Mouse (Mus musculus): Measurements from ENCODE around the gene Pbx3. TPM values are rescaled to one million over a fixed set of nuclear protein-coding genes. Genes with fewer than 3 reads are reported as not detected.

Gene Pbx3
- polyA plus RNA-seq, 1 experiment from 2014 or later: 61.0 TPM

GRCm38 (mm10) chr2:34153336-34153735 is 219.6 kb downstream of the Pbx3 start:
- 0 out of 2 replicates have a peak, but pooled peaks cover 2% of the 10 kb centered on the region for H3K4me1 ChIP-seq
- no peak overlapping the region for H3K27ac ChIP-seq
- no peak overlapping the region for H3K4me3 ChIP-seq (replicated peaks)
- 75% methylated on average over 6 of the region's 6 CpGs for WGBS
- no peaks in the 10 kb centered on the region for H3K36me3 ChIP-seq (replicated peaks)
- ATAC-seq (ENCODE audit: low FRiP score): no peak
- H3K27me3 ChIP-seq: peaks cover 23% of the 10 kb centered on the region
- H3K9me3 ChIP-seq: no peaks in the 10 kb centered on the region
- no peak overlapping the region for H3K9ac ChIP-seq
- no peak overlapping the region for H3K4me2 ChIP-seq

- ATAC-seq (ENCODE audit: low FRiP score): no peak
- no peaks in the 10 kb centered on the region for H3K9me3 ChIP-seq
- no peak overlapping the region for H3K27ac ChIP-seq
- no peak overlapping the region for H3K9ac ChIP-seq
- H3K4me3 ChIP-seq (replicated peaks): no peak overlapping the region
- H3K27me3 ChIP-seq: peaks cover 13% of the 10 kb centered on the region
- H3K4me1 ChIP-seq: 0 out of 2 replicates have a peak, but pooled peaks cover 2% of the 10 kb centered on the region
- H3K36me3 ChIP-seq (replicated peaks): no peaks in the 10 kb centered on the region
- no peak overlapping the region for H3K4me2 ChIP-seq
- WGBS: 82% methylated on average over 4 of the region's 4 CpGs
Measured at GRCm38 (mm10) chr2:34150560-34150959, 222.4 kb downstream of the Pbx3 start.

- Histone ChIP-seq H3K27me3 (peaks cover 10% of the 10 kb centered on the region), H3K9me3 (no peaks in the 10 kb centered on the region), H3K36me3 (replicated peaks) (no peaks in the 10 kb centered on the region), H3K4me1 (no peaks in the 10 kb centered on the region), H3K4me3 (replicated peaks) (no peak overlapping the region), H3K9ac (no peak overlapping the region), H3K4me2 (no peak overlapping the region), H3K27ac (no peak overlapping the region)
- 84% methylated on average over 7 of the region's 7 CpGs for WGBS
- no peak for ATAC-seq (ENCODE audit: low FRiP score)
Measured at GRCm38 (mm10) chr2:34148214-34148613, 224.7 kb downstream of the Pbx3 start.

- H3K9me3 ChIP-seq: no peaks in the 10 kb centered on the region
Measured at GRCm38 (mm10) chr2:34147476-34147875, 225.5 kb downstream of the Pbx3 start.

GRCm38 (mm10) chr2:34147036-34147435 is 225.9 kb downstream of the Pbx3 start:
- H3K27ac ChIP-seq: no peak overlapping the region
- 91% methylated on average over 4 of the region's 4 CpGs for WGBS
- peaks cover 18% of the 10 kb centered on the region for H3K27me3 ChIP-seq
- H3K4me1 ChIP-seq: no peaks in the 10 kb centered on the region
- no peaks in the 10 kb centered on the region for H3K36me3 ChIP-seq (replicated peaks)
- no peak overlapping the region for H3K4me3 ChIP-seq (replicated peaks)
- ATAC-seq (ENCODE audit: low FRiP score): no peak
- H3K9me3 ChIP-seq: no peaks in the 10 kb centered on the region
- H3K4me2 ChIP-seq: no peak overlapping the region
- H3K9ac ChIP-seq: no peak overlapping the region

More at GRCm38 (mm10) chr2:34147476-34147875, 225.5 kb downstream of the Pbx3 start:
- ATAC-seq (ENCODE audit: low FRiP score): no peak
- 91% methylated on average over 14 of the region's 14 CpGs for WGBS
- H3K36me3 ChIP-seq (replicated peaks): no peaks in the 10 kb centered on the region
- H3K9ac ChIP-seq: no peak overlapping the region
- no peak overlapping the region for H3K27ac ChIP-seq
- H3K4me1 ChIP-seq: no peaks in the 10 kb centered on the region
- H3K4me3 ChIP-seq (replicated peaks): no peak overlapping the region
- H3K4me2 ChIP-seq: no peak overlapping the region
- H3K27me3 ChIP-seq: peaks cover 13% of the 10 kb centered on the region

- Histone ChIP-seq H3K27me3 (peaks cover 16% of the 10 kb centered on the region), H3K9ac (no peak overlapping the region), H3K4me2 (no peak overlapping the region), H3K27ac (no peak overlapping the region), H3K4me1 (no peaks in the 10 kb centered on the region), H3K4me3 (replicated peaks) (no peak overlapping the region), H3K36me3 (replicated peaks) (no peaks in the 10 kb centered on the region), H3K9me3 (no peaks in the 10 kb centered on the region)
- no peak for ATAC-seq (ENCODE audit: low FRiP score)
- WGBS: 100% methylated on average over 1 of the region's 1 CpGs
Measured at GRCm38 (mm10) chr2:34146431-34146830, 226.5 kb downstream of the Pbx3 start.

GRCm38 (mm10) chr2:34139470-34140158 is 233.3 kb downstream of the Pbx3 start:
- peaks cover 22% of the 10 kb centered on the region for H3K27me3 ChIP-seq
- H3K27ac ChIP-seq: no peak overlapping the region
- 92% methylated on average over 5 of the region's 5 CpGs for WGBS
- no peaks in the 10 kb centered on the region for H3K9me3 ChIP-seq
- no peak overlapping the region for H3K4me2 ChIP-seq
- no peak for ATAC-seq (ENCODE audit: low FRiP score)
- H3K4me1 ChIP-seq: peaks cover 7% of the 10 kb centered on the region; the same call in 1 of the 2 replicates
- H3K4me3 ChIP-seq (replicated peaks): no peak overlapping the region
- no peak overlapping the region for H3K9ac ChIP-seq
- no peaks in the 10 kb centered on the region for H3K36me3 ChIP-seq (replicated peaks)

- peaks cover 9% of the 10 kb centered on the region for H3K4me1 ChIP-seq
- no peak overlapping the region for H3K9ac ChIP-seq
- no peaks in the 10 kb centered on the region for H3K36me3 ChIP-seq (replicated peaks)
- no peak overlapping the region for H3K4me3 ChIP-seq (replicated peaks)
- WGBS: 29% methylated on average over 7 of the region's 7 CpGs
- peaks cover 56% of the 10 kb centered on the region for H3K27me3 ChIP-seq
- no peak overlapping the region for H3K27ac ChIP-seq
- 0 out of 2 replicates have a peak, but pooled peaks have one; percentile 44 for ATAC-seq (ENCODE audit: low FRiP score)
- no peaks in the 10 kb centered on the region for H3K9me3 ChIP-seq
- no peak overlapping the region for H3K4me2 ChIP-seq
Measured at GRCm38 (mm10) chr2:34135316-34135715, 237.6 kb downstream of the Pbx3 start.

GRCm38 (mm10) chr2:34132751-34133150 is 240.2 kb downstream of the Pbx3 start:
- Histone ChIP-seq H3K4me1 (peaks cover 23% of the 10 kb centered on the region), H3K36me3 (replicated peaks) (no peaks in the 10 kb centered on the region), H3K27me3 (peaks cover 59% of the 10 kb centered on the region), H3K9me3 (peaks cover 4% of the 10 kb centered on the region; the same call in 1 of the 2 replicates), H3K9ac (no peak overlapping the region), H3K4me2 (no peak overlapping the region), H3K27ac (no peak overlapping the region), H3K4me3 (replicated peaks) (no peak overlapping the region)
- ATAC-seq (ENCODE audit: low FRiP score): no peak
- WGBS: 91% methylated on average over 1 of the region's 1 CpGs

GRCm38 (mm10) chr2:34129674-34130267 is 243.2 kb downstream of the Pbx3 start:
- no peak overlapping the region for H3K4me3 ChIP-seq (replicated peaks)
- H3K36me3 ChIP-seq (replicated peaks): no peaks in the 10 kb centered on the region
- WGBS: 33% methylated on average over 13 of the region's 13 CpGs
- H3K27ac ChIP-seq: no peak overlapping the region
- H3K9ac ChIP-seq: no peak overlapping the region
- ATAC-seq (ENCODE audit: low FRiP score): peak; percentile 86; the same call in 1 of the 2 replicates
- peaks cover 82% of the 10 kb centered on the region for H3K27me3 ChIP-seq
- H3K4me2 ChIP-seq: 0 out of 2 replicates have a peak overlapping the region, but pooled peaks have one; percentile 4
- peaks cover 15% of the 10 kb centered on the region for H3K4me1 ChIP-seq
- H3K9me3 ChIP-seq: peaks cover 4% of the 10 kb centered on the region; the same call in 1 of the 2 replicates

- H3K4me3 ChIP-seq (replicated peaks): no peak overlapping the region
- no peak overlapping the region for H3K27ac ChIP-seq
- H3K27me3 ChIP-seq: peaks cover 82% of the 10 kb centered on the region
- no peak overlapping the region for H3K9ac ChIP-seq
- H3K4me2 ChIP-seq: no peak overlapping the region
- H3K36me3 ChIP-seq (replicated peaks): no peaks in the 10 kb centered on the region
- 88% methylated on average over 1 of the region's 1 CpGs for WGBS
- H3K4me1 ChIP-seq: peaks cover 15% of the 10 kb centered on the region
- no peak for ATAC-seq (ENCODE audit: low FRiP score)
- peaks cover 4% of the 10 kb centered on the region; the same call in 1 of the 2 replicates for H3K9me3 ChIP-seq
Measured at GRCm38 (mm10) chr2:34127871-34128270, 245.1 kb downstream of the Pbx3 start.

GRCm38 (mm10) chr2:34123896-34124295 is 249.0 kb downstream of the Pbx3 start:
- no peak overlapping the region for H3K27ac ChIP-seq
- H3K4me1 ChIP-seq: 0 out of 2 replicates have a peak, but pooled peaks cover 8% of the 10 kb centered on the region
- peaks cover 4% of the 10 kb centered on the region; the same call in 1 of the 2 replicates for H3K9me3 ChIP-seq
- H3K4me2 ChIP-seq: no peak overlapping the region
- H3K4me3 ChIP-seq (replicated peaks): no peak overlapping the region
- ATAC-seq (ENCODE audit: low FRiP score): no peak
- H3K27me3 ChIP-seq: peaks cover 89% of the 10 kb centered on the region
- WGBS: 85% methylated on average over 12 of the region's 12 CpGs
- no peak overlapping the region for H3K9ac ChIP-seq
- H3K36me3 ChIP-seq (replicated peaks): no peaks in the 10 kb centered on the region

Measured in forebrain, embryonic 12.5 days (tissue).